Mouse (Mus musculus): ENCODE measurements around the gene Kndc1.

The Kndc1 gene

DNA sequence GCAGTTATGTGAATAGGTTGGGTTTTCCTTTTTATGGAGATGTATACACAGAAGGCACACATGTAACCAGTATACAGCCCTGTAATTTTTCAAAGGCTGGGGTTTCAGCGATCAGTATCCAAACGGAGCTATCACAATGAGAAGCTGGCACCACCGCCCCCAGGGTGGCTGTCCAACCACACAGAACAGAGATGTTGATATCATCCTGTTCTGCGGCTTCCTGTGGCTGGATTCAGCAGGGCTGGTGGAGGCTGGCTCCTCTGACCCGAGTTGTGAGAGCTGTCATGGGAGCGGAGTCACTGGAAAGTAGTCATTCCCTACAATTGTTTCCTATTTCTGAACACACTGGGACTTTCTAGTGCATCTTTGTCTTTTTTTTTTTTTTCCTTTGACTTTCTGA, 10.8 kb downstream of the Kndc1 start:
- DNase-seq (ENCODE audit: low spot score) = no peak

DNA sequence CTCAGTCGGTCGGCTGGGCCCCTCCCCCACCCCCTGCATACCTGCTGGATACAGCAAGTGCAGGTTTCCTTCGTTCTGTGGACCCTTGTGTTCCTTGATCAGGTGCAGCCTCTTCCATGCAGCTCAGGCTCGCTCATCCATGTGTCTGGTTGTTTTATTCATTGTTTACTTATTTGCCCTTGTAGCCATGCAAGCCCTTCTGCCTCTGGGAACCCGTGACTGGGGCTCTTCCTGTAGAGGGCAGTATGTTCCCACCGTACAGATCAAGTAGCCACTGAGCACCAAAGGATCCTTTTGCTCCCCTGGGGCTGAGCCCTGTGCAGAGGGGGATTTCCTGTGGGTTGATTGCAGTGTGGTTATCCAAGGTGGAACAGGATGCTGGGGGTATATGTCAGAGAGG, 11.2 kb downstream of the Kndc1 start:
- DNase-seq (ENCODE audit: low spot score) = peak; percentile 47

DNA sequence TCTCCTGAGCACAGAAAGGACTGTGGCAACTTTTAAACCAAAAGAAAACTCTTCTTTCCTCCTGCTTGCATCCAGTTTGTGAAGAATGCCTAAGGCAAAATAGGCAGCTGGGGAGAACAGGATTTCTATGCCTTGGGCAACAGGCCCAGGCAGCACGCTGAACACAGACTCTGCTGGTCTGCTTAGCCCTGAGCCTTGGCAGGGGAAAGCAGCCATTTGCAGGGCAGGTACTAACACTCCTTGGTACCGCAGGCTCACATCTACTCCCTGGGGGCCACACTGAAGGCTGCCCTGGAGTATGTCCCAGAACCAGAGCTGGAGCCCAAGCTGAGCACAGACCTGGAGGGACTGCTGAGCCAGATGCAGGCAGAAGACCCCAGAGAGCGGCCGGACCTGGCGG, 13.7 kb downstream of the Kndc1 start:
- no peak for DNase-seq (ENCODE audit: low spot score)

DNA sequence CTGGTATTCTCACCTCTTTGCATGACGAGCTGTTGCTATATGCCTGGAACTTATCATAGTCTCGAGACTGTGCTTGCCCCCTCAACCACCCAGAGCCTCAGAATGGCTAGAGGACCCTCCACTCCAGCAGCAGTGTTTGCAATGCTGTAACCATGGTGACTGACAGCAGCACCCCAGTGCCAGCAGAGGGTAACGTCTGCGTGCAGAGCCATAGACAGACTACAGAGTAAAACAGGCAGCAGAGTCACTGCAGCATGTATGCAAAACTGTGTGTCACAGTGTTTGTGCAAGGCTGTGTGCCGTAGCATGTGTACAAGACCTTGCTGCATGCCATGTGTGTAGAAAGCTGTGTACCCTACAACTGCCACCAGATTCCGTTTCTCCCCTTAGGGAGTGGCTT, 15.0 kb downstream of the Kndc1 start:
- DNase-seq (ENCODE audit: low spot score) = no peak

DNA sequence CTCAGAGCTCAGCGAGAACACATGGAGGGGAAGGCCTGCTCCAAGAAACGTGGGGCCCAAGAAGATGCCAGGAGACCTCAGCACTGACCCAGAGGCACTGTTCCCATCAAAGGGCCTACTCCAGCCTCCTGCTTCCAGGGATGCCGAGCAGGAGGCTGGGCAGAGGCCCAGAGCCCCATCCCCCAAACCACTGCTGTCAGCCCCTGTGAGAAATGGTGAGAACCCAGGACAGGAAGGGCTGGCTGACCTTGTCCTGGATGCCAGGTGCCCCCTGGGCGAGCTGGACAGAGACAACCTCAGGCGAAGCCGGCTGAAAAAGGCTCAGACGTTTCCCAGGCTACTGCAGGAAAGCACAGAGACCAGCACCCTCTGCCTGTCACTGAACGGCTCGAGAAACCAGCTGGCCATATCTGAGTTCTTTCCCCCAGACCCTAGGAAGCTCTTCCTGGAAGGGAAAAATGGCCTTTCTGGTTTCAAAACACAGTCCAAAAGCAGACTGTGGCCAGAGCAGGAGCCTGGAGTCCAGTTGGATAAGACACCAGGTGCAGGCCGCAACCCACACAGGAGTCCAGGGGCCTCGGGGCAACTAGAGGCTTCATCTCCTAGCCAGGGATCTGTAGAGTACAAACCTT, 15.8 kb downstream of the Kndc1 start:
- DNase-seq (ENCODE audit: low spot score) = no peak

DNA sequence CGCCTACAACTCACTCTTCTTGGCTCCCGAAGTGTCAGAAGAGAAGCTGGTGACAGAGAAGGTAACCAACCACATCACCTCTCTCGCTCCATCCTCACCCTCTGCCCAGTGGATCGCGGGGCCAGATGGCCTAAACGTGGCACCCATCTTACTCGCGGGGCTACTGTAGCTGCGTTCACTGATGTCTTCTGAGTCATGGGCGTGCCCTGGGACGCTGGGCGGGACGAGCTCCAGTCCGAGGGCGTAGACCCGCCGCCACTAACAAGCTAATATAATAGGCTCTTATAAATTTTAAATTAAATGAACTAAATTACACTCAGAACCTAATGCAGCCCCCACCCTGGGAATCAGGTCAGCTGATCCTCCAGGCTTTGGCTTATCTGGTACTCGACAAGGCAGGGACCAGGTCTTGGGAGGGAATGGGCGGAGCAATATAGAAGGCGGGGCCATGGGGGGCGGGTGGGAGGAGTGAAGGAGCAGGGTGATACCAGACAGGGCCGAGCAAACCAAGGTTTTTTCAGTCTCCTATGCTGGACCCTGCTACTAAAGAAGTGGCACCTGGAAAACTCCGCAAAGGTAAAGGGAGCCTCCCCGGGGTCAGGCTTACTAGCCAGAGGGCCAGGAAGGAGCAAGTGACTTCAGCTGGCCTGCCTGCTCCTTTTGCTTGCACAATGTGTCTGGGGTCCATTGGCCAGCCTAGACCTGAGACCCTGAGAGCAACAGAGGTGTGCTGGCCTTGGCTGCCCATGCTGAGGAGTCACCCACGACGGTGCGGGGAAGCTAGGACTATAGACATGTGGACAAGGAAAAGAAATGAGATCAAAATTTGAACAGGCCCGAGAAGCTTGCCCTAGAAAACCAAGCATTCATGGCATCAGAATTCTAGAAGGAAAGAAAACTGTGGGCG, 19.9 kb downstream of the Kndc1 start:
- no peak for DNase-seq (ENCODE audit: low spot score)

DNA sequence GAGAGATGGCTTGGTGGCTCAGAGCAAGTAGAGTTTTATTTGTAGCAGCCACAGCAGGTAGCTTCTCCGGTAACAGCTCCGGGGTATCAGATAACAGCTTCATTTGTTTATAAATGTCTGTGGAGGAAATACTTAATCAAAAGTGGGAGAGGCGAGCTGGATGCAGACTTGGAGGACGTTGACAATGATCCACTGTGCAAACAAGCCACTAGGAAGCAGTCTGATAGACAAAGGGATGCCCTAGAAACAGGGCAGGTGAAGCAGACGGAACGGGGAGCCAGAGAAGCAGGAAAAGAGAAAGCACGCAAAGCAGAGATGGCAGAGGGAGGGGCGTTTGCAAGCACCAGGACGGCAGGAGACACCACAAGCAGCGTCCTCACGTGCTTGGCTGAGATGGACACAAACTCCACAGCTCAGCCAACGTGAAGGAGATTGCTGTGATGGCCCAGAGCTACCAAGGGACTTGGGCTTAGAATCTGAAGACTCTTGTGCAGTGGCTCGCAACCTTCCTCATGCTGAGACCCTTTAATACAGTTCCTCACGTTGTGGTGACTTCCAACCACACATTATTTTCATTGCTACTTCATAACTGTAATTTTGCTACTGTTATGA, 21.3 kb downstream of the Kndc1 start:
- DNase-seq (ENCODE audit: low spot score) = no peak

DNA sequence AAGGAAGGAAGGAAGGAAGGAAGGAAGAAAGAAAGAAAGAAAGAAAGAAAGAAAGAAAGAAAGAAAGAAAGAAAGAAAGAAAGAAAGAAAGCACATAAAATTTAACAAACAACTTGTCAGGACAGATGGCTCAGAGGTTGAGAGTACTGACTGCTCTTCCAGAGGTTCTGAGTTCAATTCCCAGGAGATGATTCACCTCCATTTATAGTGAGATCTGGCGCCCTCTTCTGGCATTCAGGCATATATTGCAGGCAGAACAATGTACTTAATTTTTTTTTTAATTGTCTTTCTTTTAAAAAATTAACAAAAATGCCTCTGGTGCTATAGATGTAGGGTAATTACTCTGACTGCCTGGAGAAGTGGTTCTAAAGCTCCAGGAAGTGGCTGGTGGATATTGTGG, 21.8 kb downstream of the Kndc1 start:
- no peak for DNase-seq (ENCODE audit: low spot score)

DNA sequence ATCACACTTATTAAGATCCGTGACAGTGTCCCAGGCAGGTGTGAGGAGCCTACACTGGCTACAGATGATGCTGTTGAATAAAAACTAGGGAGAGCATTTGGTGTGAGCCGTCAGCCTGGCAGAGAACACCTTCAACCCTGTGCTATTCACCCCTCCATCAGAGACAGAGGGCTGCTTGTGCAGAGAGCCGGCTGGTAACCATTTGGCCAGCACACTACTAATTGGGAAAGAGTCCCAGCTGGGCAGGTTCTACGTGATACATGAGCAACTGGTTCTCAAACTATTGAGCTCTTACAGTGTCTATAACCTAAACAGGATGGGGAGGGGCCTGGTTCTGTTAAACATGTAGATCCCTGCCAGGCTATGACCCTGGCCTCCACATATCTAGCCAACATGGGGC, 23.8 kb downstream of the Kndc1 start:
- DNase-seq (ENCODE audit: low spot score) = no peak

DNA sequence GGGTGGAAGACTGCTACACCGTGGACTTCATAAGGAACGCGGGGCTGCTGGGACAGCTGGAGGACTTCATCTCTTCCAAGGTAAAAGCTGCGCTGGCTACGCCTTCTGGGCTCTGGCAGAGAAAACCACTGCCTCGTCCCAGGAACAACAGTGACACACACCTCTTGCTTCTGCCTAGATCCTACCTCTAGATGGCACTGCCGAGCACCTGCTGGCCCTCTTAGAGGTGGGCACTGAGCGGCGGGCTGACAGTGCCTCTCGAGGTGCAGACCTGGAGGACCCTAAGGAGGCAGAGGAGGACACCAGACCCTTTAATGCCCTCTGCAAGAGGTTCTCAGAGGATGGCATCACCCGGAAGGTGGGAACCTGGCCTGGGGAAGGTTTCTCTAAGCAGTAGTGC, 36.2 kb downstream of the Kndc1 start:
- peak; percentile 19 for DNase-seq (ENCODE audit: low spot score)

DNA sequence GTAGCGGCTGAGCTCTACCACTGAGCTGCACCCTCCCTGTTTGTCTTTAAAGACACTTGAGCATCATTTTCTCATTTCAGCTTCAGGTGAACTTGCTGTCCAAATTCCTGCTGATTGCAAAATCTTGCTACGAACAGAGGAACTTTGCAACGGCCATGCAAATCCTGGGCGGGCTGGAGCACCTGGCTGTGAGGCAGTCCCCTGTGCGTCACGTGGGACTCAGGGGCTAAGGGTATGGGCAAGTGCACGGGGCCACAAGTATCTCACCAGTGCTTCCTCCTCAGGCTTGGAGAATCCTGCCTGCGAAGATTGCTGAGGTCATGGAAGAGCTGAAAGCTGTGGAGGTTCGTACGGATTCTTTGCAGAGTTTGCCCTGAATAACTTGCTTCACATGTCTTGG, 42.2 kb downstream of the Kndc1 start:
- DNase-seq (ENCODE audit: low spot score) = no peak

DNA sequence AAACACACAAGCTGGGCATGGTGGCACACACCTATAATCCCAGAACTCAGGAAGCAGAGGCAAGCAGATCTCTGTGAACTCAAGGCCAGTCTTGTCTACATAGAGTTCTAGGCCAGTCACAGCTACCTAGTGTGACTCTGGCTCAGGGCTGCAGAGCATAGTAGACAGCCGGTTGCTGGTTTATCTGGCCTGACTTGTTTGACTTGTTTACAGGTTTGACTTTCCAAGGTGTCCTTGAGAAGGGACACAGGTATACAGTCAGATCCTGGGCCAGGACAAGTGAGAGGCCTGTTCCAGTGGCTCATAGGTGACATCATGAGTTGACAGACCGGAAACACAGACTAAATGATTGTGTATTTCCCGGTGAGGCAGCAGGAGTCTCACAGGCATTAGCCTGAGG, 42.6 kb downstream of the Kndc1 start:
- no peak for DNase-seq (ENCODE audit: low spot score)

DNA sequence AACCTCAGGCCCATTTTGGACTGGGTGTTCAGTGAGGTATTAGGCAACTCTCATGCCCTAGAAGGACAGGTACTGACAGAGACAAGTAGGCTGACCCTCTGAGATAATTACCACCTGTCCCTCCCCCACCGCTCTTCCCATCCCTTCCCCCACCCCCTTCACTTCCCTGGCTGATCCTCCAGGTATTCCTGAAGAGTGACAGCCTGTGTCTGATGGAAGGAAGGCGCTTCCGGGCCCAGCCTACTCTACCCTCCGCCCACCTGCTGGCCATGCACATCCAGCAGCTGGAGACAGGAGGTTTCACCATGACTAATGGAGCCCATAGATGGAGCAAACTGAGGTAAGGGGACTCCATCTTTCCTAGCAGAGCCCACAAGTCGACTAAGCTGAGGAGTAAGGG, 43.3 kb downstream of the Kndc1 start:
- DNase-seq (ENCODE audit: low spot score) = no peak

DNA sequence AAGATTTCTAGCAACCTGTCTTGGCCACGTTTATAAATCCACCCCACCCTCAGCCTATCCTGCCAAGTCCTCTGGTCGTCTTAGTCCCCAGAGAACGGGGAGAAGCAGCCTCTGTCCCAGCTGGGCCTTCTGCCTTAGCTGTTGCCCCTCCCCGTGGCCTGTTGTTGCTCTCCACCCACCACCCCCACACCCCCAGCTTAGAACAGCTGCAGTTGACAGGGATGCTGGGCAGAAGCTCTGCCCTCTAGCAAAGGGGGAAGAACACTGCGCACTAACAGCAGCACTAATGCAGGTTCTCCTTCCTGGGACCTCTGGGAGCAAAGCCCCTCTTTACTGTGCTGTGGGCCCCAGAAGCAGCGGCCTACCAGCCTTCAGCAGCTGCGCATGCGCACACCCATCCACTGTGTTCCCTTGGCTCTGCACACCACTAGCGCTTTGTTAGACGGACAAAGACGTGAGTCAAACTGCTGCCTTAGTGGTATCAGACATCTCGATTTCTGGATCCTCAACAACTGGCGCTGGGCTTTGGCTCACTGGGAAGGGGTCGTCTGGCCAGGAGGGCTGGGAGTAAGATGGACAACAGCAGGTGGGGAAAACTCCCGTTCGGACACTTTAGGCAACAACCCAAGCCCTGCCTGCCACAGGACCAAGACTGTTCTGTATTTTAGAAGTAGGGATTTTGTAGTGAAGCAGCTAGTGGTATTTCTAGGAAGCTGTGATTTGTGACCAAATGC, 46.1 kb downstream of the Kndc1 start:
- no peak for DNase-seq (ENCODE audit: low spot score)

DNA sequence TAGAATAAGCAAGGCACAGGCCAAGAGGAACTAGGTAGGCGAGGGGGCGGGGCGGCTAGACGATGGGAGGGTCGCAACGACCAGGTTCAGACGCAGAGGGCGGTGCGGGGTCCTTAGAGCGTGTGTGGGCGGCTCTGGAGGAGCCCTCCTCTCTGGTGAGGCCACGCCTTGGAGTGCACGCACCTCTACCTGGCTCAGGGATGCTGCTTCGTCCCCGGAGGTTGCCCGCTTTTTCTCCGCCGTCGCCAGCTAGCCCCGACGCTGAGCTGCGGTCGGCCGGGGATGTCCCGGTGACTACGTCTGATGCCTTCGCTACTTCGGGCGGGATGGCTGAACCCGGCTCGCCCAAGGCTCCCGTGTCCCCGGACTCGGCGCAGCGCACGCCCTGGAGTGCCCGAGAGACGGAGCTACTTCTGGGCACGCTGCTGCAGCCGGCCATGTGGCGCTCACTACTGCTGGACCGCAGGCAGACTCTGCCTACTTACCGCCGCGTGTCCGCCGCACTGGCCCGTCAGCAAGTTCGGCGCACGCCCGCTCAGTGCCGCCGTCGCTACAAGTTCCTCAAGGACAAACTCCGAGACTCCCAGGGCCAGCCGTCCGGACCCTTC, 49.3 kb downstream of the Kndc1 start, which contains the start of gene Utf1:
Utf1 (plus strand) TSS at position 116 of the 608 bp plus-strand sequence.
- DNase-seq (ENCODE audit: low spot score) = peak; percentile 23

DNA sequence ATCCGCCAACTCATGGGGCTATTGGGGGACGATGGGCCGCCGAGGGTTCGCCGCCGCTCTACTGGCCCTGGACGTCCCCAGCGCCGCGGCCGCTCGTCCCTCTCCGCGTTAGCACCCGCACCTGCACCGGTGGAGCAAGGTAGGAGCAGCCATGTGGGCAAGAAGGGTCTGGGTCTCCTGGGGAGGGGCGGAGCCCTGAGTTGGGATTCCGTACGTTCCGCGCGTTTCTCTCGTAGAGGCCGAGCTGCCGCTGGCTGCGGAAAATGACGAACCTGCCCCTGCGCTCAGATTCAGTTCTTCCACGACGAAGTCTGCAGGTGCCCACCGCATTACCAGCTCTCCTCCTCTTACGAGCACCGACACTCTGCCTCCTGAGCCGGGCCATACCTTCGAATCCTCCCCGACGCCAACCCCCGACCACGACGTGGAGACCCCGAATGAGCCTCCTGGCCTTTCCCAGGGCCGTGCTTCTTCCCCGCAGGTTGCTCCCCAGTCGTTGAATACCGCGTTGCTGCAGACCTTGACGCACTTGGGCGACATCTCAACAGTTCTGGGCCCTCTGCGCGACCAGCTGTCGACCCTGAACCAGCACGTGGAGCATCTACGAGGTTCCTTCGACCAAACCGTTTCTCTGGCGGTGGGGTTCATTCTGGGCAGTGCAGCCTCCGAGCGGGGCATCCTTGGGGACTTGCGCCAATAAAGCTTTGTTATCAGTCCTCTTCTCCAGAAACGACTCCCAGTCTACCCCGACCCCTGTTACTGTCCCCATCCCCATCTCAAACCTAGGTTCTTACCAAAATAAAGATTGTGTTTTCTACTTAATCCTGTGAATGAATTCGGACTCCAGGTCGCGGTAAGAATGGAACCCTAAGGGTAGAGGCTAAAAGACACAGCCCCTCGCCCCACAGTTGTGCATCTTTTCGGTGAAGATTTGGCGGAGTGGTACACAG, 50.1 kb downstream of the Kndc1 start:
- peak; percentile 9 for DNase-seq (ENCODE audit: low spot score)

DNA sequence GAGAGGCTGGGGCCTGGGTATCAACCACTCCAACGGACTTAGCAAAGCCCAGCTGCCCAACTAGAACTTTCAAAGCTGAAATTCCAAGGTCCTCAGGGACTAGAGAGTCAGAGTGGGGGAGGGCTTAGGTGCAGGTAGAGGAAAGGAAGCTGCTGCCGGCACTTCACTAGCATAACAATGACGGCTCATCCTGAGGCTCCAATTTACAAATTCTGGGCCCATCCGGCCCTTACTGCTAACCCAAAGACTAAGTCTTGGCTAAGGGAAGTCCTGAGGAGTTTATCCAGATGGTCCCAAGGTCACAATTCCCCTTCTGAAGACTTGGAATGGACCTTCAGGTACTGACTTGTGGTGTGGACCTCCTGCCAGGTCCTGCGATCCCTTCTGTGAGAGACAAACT, 51.0 kb downstream of the Kndc1 start:
- no peak for DNase-seq (ENCODE audit: low spot score)

DNA sequence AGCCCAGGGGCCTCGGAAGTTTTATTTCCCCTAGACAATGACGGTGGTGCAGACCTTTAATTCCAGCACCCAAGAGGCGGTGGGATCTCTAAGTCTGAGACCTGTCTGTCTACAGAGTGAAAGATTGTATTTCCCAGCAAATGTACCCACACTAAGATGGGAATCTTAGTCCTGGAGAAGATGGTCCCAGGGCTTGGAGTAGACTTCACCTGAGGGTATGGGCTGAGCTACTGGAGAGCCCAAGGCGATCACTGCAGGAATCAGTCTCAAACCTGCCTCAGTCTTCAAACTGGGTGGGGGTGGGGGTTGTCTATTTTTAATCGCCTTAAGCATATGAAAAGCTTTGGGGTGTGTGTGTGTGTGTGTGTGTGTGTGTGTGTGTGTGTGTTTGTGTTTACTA, 51.5 kb downstream of the Kndc1 start:
- no peak for DNase-seq (ENCODE audit: low spot score)

DNA sequence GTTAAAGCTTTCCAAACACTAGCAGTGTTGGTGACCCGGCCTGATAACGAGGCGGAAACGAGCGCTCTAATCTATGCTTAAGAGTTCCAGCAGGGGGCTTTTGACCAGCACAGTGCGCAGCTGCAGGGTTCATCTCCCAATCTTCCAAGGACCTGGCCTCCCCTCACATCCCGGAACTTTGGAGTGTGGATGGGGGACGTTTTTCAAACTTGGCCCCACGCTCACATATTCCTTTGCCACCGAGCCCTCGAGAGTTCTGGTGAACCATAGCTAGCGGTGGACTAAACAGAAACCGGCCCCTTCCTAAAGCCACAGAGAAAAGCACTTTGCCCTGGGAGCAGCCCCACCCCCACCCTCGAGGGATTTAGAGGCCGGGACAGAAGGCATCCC, 55.4 kb downstream of the Kndc1 start:
- DNase-seq (ENCODE audit: low spot score) = peak; percentile 34

DNA sequence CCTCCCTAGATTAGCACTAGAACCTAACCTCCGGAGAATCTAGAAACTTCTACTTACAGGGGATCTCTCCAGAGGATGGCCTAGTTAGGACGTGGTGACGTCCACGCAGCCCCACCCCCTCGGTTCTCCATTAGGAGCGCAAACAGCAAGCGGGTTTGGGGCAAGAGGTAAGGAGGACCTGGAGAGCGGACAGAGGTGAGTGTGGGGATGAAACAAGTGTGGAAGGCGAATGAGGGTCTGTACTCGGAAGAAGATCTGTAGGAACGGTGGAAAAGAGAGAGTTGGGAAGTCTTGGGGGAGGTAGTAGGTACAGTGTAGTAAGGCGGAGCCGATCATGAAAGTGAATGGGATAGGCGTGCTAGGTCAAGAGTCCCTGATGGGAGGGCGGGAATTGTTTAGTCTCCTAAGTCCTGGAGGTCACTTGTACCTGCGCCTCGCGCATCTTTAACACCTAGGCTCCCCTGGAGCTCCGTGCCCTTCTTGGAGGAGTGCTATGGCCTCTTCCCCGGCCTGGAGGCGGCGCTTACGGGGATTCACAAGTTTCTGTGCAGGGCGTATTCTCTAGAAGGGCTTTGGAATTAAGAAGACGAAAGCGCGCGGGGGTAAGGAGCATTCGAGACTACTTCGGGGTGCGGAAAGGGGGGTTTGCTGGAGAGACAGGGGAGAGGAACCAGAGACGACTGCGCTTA, 55.9 kb downstream of the Kndc1 start:
- peak; percentile 50 for DNase-seq (ENCODE audit: low spot score)

Measured in T-cell, adult 2 months (primary cell).